Mouse (Mus musculus) embryonic stem cell, embryonic (primary cell): ENCODE data around the gene Mrpl20.

Source experiments
- CTCF ChIA-PET, 4 experiments: fragments of 300-600 bp in 2 of 4; fragments of 350-600 bp in 2 of 4; sonication (Branson Sonifier 250); formaldehyde crosslinking; loops; one replicate each; lab custom pipeline; 2022; ENCODE audit warnings: inconsistent platforms in 2 of 4; lab: Charles Lee
- POLR2A ChIA-PET, 4 experiments: fragments of 300-600 bp in 2 of 4; fragments of 350-600 bp in 2 of 4; sonication (Branson Sonifier 250); formaldehyde crosslinking; loops; one replicate each; lab custom pipeline; 2022; ENCODE audit warnings: antibody characterized with exemption in 4 of 4, inconsistent platforms in 1 of 4; lab: Charles Lee

Gene Mrpl20

DNA sequence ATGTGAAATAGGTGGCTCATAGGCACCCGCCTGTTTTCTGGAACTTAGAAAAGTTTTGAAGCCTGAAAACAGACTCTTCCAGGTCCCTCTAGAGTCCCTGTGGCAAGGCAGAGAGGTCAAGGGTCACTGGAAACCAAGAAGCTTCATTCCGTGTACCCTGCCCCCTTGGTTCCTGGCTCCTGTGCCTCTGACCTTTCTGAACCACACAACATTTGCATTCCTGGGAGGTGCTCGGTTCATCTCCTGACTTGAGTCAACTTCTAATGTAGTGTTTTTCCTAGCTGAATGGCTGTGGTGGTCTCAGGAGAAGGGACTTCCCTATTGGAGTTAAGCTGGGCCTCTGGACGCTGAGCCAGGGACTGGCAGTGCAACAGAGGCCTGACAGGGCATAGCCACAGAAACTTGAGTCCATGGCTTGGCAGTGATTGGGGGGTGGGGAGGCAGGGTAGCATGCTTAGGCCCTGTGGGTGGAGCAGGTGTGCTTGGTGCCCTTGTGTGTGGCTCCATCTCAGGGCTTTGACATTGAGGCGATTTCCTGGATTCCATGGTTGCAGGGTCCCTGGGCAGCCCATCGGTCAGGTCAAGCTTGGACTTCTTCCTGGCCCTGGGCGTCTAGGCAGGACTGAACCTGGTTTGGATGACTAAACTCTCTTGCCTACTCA is 45.9 kb downstream of the Mrpl20 start:
- ChIA-PET CTCF (interaction anchor here in 3 of 4 experiments (0.6 to 1.8 kb wide), 7 partner anchors 11 to 432 kb away, joined by 3 to 5 read pairs (median 3); no protein-coding TSS in a partner anchor), POLR2A (interaction anchor here (0.6 to 4.1 kb wide), 13 partner anchors 9 to 121 kb away, joined by 3 to 20 read pairs (median 3); partner anchors contain the start of genes Cptp (in 2 of the 4), Ints11 (in 2 of the 4), Mxra8 (in 1 of the 4) and Ube2j2 (in 1 of the 4))

GRCm38 (mm10) chr4:155849391-155849790 is 46.7 kb downstream of the Mrpl20 start:
- ChIA-PET CTCF (interaction anchor here in 3 of 4 experiments (0.5 to 1.8 kb wide), 5 partner anchors 10 to 82 kb away, joined by 3 to 5 read pairs (median 3); no protein-coding TSS in a partner anchor), POLR2A (interaction anchor here in 3 of 4 experiments (0.7 to 4.1 kb wide), 9 partner anchors 8 to 45 kb away, joined by 3 to 20 read pairs (median 4); partner anchors contain the start of genes Cptp (in 2 of the 3) and Ints11 (in 2 of the 3))

DNA sequence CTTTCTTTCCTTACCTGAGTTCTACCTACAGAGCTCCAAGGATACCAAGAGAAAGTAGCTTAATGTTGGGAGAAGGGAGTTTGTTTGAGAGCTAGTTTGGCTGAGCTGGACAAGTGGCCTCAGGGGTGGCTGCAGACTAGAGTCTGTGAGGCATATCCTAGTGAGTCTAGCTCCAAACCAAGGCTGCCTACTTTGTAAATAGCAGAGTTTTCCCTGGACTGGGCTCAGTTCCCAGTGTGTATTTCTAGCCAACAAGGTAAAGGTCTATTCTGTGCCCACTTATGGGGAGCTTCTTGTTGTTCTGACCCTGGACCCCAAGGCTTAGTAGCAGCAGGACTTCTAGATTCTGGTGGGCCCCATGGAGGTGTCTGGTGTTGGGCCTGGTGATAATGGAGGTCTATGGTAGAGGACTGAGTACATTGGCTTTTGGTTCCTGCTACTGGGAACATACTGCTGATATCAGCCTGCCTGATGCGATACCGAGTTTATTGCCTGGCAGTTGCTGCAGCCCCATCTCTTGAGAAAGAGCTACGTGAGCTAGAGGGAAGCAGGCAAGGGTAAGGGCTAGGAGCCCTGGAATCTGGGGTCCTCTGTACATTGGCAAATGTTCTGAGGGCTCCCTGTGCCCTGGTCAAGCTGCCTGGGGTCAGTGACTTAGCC is 47.2 kb downstream of the Mrpl20 start:
- CTCF ChIA-PET, result interaction anchor here in 3 of 4 experiments (0.5 to 1.8 kb wide), 4 partner anchors 16 to 66 kb away, joined by 3 to 5 read pairs (median 4); no protein-coding TSS in a partner anchor

DNA sequence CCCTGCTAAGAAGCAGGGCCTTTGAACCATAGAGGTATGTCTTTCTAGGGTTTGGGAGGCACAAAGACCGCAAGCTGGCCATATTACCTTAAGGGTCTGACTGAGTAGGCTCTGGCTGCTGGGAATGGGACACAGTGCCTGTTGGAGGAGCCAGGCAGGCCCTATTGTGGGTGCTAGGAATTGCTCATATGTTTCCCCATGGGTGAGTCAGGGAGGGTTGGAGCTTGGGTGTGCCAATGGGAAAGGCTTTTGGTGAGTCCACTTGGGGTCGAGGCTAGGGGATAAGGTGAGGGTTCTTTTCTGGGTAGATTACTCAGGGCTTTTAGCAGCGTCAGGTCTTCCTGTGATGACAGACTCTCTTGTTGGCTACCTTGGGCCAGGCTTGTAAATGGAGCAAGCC is 48.7 kb downstream of the Mrpl20 start:
- ChIA-PET CTCF (interaction anchor here in 1 of 4 experiments (0.6 kb wide), 1 partner anchor 185 kb away, joined by 3 read pairs; no protein-coding TSS in a partner anchor), POLR2A (interaction anchor here in 1 of 4 experiments (1.0 to 2.7 kb wide), 5 partner anchors 9 to 30 kb away, joined by 3 to 11 read pairs (median 5); partner anchors contain the start of genes Cptp and Ints11)

More for the DNA sequence above, 47.2 kb downstream of the Mrpl20 start:
- POLR2A ChIA-PET, result interaction anchor here in 3 of 4 experiments (0.7 to 4.1 kb wide), 12 partner anchors 9 to 187 kb away, joined by 3 to 20 read pairs (median 4); partner anchors contain the start of genes Cptp (in 1 of the 3) and Ints11 (in 1 of the 3)

- ChIA-PET POLR2A (interaction anchor here in 2 of 4 experiments (1.0 to 2.7 kb wide), 9 partner anchors 10 to 92 kb away, joined by 3 to 11 read pairs (median 4); partner anchors contain the start of genes Cptp (in 2 of the 2), Ints11 (in 2 of the 2), Aurkaip1 (in 1 of the 2) and Ube2j2 (in 1 of the 2)), CTCF (interaction anchor here in 1 of 4 experiments (0.6 kb wide), 1 partner anchor 184 kb away, joined by 3 read pairs; no protein-coding TSS in a partner anchor)
Observed at GRCm38 (mm10) chr4:155851951-155852411, 49.3 kb downstream of the Mrpl20 start.

DNA sequence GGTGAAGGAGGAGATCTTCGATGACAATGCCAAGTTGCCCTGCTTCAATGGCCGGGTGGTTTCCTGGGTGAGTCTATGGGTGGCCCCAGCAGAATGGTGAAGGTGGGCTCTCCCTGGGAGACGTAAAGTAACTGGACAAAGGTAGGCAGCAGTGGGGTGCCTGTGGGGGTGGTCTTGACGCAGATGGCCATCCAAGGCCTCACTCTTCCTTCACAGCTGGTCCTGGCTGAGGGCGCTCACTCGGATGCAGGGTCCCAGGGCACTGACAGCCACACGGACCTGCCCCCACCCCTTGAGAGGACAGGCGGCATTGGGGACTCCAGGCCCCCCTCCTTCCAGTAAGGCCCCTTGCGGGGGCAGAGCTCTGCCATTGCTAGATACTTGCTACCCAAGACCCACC is 50.7 kb downstream of the Mrpl20 start:
- CTCF ChIA-PET, result no interaction called here
- POLR2A ChIA-PET, result interaction anchor here in 1 of 4 experiments (0.6 to 3.9 kb wide), 4 partner anchors 16 to 91 kb away, joined by 3 to 16 read pairs (median 5); partner anchors contain the start of genes Aurkaip1, Cptp, Ints11 and Ube2j2

- ChIA-PET POLR2A (interaction anchor here in 3 of 4 experiments (0.7 to 3.9 kb wide), 4 partner anchors 11 to 16 kb away, joined by 3 to 16 read pairs (median 3); partner anchors contain the start of genes Cptp (in 1 of the 3), Ints11 (in 1 of the 3) and Mxra8 (in 1 of the 3)), CTCF (interaction anchor here in 1 of 4 experiments (1.2 kb wide), 1 partner anchor 21 kb away, joined by 3 read pairs; no protein-coding TSS in a partner anchor)
Observed at GRCm38 (mm10) chr4:155854991-155855390, 52.3 kb downstream of the Mrpl20 start.

DNA sequence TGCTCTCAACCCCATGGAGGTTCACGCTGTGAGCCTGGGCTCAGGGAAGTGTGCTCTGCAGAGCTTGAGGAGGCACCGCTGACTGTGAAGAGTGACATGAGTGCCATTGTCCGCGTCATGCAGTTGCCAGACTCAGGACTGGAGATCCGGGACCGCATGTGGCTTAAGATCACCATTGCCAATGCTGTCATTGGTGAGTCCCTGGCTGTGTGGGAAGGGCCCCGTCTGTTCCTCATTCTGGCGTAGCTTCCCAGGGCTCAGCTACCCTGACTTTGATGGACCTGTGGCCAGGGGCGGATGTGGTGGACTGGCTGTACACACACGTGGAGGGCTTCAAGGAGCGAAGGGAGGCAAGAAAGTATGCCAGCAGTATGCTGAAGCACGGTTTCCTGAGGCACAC is 53.4 kb downstream of the Mrpl20 start:
- POLR2A ChIA-PET, result interaction anchor here in 2 of 4 experiments (0.6 to 3.9 kb wide), 4 partner anchors 12 to 173 kb away, joined by 3 to 16 read pairs (median 5); partner anchors contain the start of genes Cptp (in 1 of the 2) and Ints11 (in 1 of the 2)

DNA sequence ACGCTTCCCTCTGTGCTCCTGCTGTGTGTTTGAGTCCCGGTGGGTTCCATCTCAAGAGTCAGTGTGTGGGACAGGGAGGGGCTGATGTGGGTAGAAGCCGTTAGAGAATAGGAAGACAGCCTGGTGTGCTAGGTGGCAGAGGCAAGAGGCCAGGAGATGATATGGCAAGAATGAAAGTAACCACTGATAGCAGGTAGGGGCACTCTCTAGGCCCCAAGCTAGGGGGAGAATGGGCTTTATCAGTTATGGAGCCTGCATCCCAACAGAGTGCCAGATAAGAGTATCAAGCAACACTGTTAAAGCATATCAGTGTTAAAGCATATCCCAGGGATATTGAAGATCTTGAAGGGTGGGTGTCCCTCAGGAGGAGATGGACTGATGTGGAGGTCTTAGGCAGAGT is 54.2 kb downstream of the Mrpl20 start:
- ChIA-PET CTCF (no interaction called here), POLR2A (interaction anchor here in 1 of 4 experiments (1.1 kb wide), 1 partner anchor 40 kb away, joined by 7 read pairs; no protein-coding TSS in a partner anchor)

More for the DNA sequence above, 53.4 kb downstream of the Mrpl20 start:
- CTCF ChIA-PET, result interaction anchor here in 2 of 4 experiments (0.6 kb wide), 2 partner anchors 24 to 147 kb away, joined by 5 to 13 read pairs; no protein-coding TSS in a partner anchor

DNA sequence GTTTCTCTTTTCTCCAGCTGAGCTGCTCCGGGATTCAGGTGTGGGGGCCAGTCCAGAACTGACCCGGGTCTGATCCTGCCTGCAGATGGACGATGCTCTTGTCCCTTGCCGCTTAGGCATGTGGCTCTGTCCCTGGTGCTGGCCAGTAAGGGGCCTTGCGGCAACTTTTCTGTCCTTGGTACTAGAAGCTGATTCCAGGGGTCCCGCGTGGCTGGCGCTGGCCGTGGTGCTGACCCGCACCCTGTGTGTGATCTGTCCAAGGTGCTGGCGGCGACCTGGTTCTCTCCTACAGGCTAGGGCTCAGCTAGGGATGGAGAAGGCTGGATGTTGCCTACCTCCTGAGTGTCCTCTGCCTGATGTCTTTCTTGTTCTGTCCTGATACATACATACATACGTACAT is 56.6 kb downstream of the Mrpl20 start:
- ChIA-PET CTCF (interaction anchor here (1.0 to 1.5 kb wide), 5 partner anchors 10 to 46 kb away, joined by 3 to 7 read pairs (median 3); partner anchors contain the start of genes Cptp (in 2 of the 4) and Ints11 (in 2 of the 4)), POLR2A (interaction anchor here (0.6 to 3.1 kb wide), 16 partner anchors 10 to 376 kb away, joined by 3 to 20 read pairs (median 4); partner anchors contain the start of genes Aurkaip1 (in 2 of the 4), Cptp (in 2 of the 4), Dvl1 (in 2 of the 4) and Ints11 (in 2 of the 4))
